Mouse (Mus musculus) gastrocnemius, adult 8-10 months (tissue): Measurements from ENCODE around the gene Gm49403. TPM values are rescaled to one million over a fixed set of nuclear protein-coding genes. Genes with fewer than 3 reads are reported as not detected.

ENCODE experiments used
- DNase-seq, 2 experiments: peaks; one replicate each; pipeline ENCODE4 v3.0.0; 2022; ENCODE audit warnings: low spot score in 2 of 2
- microRNA-seq: library from miRNA; unstranded; fragments of <30 nt; microRNA quantifications from one replicate; pipeline ENCODE4 v1.2.0, GENCODE M21; 2022
- total RNA-seq, 4 experiments: library from RNA; stranded (reverse); gene quantifications; 2 replicates each; pipeline ENCODE4 v1.2.4; 2022

Gm49403 gene
- total RNA-seq, 4 experiments from 2014 or later = not detected

DNA sequence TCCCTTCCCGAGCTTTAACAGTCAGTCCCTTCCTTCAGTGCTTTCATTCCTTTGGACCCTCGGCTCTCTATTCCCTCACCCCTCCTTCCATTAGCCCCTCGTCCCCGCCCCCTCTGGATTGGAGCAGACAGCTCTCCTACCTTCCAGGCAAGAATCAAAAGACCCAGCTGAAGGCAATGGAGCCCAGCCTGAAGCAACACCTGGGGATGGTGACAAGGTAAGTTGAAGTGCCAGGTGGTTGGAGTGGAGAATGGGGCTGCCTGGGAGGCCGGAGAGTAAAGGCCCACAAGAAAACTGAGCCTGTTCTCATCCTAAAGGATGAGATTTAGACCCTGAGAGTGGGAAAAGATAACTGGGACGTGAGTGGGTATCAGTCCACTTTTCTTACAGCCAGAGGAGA lies 24.8 kb downstream of the Gm49403 start:
- DNase-seq = no peak

DNA sequence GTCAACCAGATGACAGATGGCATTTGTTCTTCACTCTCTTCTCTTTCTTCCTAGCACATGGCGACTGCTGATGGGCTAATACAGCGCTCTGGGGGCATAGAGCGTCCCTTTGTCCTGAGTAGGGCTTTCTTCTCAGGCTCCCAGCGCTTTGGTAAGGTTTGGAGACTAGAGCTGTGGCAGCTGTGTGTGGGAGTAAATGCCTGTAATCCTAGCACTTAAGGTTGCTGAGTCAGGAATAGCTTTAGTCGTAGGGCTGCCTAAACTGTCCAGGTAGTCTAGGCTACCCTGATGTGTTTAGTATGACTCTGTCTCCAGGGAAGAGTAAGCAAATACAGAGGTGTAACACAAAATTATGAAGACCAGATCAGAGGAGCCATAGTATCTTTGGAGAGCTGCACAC lies 28.1 kb downstream of the Gm49403 start:
- no peak for DNase-seq

GRCm38 (mm10) chr19:8914212-8914611 lies 30.5 kb downstream of the Gm49403 start:
- no peak for DNase-seq

- DNase-seq = no peak
These were observed 35.3 kb downstream of the Gm49403 start for GRCm38 (mm10) chr19:8919000-8919399.

DNA sequence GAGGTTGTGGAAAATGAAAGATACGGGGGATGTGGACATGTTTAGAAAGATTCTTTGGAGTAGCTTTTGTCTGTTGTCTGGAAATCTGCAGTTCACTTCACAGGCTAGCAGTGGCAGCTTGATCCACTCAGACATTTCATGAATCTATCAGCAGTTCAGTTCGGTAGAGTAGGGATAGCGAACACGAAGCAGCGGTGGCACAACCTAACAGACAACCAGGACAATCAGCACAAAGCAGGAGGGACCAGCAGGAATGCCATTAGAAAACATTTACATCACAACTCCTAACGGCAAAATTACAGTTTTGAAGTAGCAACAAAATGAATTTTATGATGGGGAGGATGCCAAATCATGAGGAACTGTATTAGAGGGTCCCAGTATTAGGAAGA lies 35.9 kb downstream of the Gm49403 start:
- no peak for DNase-seq

GRCm38 (mm10) chr19:8920073-8920736 lies 36.5 kb downstream of the Gm49403 start, which contains the start of gene B3gat3:
TSS of gene B3gat3 (plus strand) at chr19:8920374.
- peak; percentile 95 for DNase-seq

- DNase-seq = no peak
These were observed 37.1 kb downstream of the Gm49403 start for GRCm38 (mm10) chr19:8920836-8921291.

DNA sequence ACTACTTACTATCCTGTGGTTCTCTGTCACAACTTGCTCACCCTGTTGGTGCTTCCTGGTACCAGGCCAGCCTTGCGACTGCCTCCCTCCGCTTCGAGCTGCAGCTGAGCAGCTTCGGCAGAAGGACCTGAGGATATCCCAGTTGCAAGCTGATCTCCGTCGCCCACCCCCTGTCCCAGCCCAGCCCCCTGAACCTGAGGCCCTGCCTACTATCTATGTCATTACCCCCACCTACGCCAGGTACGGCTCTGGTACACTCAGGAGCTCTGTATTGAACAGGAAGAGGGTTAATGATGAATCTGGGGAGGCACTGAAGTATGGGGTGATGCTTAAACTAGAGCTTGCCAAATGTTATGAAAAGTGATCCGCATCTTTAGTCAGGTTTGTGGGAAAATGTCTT lies 38.0 kb downstream of the Gm49403 start:
- DNase-seq = no peak

DNA sequence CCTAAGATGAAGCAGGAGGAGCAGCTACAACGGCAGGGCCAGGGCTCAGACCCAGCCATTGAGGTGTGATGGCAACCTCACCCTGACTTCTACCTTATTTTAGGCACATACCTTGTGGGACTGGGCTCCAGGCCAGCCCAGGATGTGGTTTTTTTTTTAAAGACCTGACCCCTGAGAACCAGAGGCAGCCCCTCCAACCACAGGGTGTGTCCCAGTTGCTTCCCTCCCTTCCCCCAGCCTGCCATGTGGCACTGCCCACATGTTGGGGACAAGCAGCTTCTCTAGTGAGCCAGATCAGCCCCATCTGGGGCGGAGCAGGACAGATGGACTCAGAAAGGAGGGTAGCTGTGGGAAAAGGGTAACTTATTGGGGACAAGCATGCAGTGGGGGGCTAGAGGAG lies 43.0 kb downstream of the Gm49403 start:
- DNase-seq = no peak

DNA sequence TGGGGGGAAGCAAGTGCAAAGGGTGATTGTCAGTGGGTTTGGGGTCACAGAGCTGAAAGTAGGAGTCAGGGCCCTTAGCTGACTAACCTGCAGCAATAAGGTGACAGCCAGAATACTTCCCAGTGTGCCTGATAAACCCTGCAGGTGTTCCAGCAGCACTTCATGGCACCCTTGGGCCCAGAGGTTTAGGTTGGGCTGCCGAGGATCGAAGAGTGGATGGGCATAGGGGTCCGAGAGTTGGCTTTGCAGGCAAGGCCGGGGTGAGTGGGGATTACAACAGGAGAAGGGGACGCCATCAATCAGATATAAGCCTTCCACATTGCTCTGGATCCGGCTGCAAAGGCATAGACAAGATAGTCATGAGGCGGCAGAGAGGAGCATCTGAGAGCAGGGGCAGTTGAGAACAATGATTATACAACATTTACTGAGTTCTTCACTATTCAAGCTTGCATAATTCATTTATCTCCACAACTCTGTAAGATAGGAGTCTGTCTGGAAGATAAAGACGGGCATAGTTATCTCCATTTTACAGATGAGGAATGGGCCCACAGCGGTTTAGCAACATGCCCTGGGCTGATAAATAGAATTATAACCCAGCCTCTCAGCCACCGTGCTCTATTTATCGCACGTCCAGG lies 44.3 kb downstream of the Gm49403 start:
- DNase-seq = no peak

- peak in 1 of 2 experiments; percentile 14 for DNase-seq
These were observed 45.0 kb downstream of the Gm49403 start for GRCm38 (mm10) chr19:8928689-8929223.

GRCm38 (mm10) chr19:8929224-8930088 lies 45.7 kb downstream of the Gm49403 start, which contains the start of the genes Rom1 and Eml3:
TSS of gene Rom1 (minus strand) at chr19:8929356.
TSS of gene Eml3 (plus strand) at chr19:8929552.
- peak; percentile 92 for DNase-seq

DNA sequence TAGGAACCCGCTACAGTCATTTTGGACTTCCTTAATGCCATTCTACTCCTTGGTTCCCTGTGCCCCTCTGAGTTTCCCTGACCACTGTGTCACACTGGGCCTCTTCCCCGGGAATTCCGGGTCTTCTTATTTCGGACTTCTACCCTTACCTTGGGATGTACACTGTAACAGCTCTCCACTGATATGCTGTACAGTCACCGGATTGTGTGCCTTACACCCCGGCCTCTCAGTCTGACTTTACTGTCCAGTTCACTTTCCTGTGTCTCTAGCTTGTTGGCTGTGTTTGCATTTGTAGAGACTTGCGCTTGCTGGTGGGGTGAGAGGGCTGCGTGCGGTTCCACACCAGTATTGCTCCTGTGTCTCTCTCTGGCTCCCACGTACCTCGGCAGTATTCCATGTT lies 46.4 kb downstream of the Gm49403 start:
- no peak for DNase-seq

- DNase-seq = no peak
These were observed 47.0 kb downstream of the Gm49403 start for GRCm38 (mm10) chr19:8930771-8931170.

- no peak for DNase-seq
These were observed 53.0 kb downstream of the Gm49403 start for GRCm38 (mm10) chr19:8936736-8937135.

Small RNAs within 50 kb of the gene (microRNA-seq; reads per million reads assigned to microRNA genes)
- not detected for gene Mir5136

Other genes starting within 250 kb of the Gm49403 start
- gene Chrm1, start 220.1 kb upstream of the Gm49403 start, total RNA-seq = not detected
- 10 to 100 TPM; 29.7 to 37.0 (median 31.1) TPM for gene Slc3a2, start 160.6 kb upstream of the Gm49403 start, total RNA-seq
- 10 to 100 TPM; 14.0 to 16.7 (median 14.9) TPM for gene Wdr74, start 148.1 kb upstream of the Gm49403 start, total RNA-seq
- not detected for gene 1700092M07Rik, start 143.2 kb upstream of the Gm49403 start, total RNA-seq
- 10 to 100 TPM; 12.3 to 19.8 (median 14.9) TPM for gene Stx5a, start 142.5 kb upstream of the Gm49403 start, total RNA-seq
- 10 to 100 TPM; 24.0 to 34.0 (median 27.7) TPM for gene Nxf1, start 126.9 kb upstream of the Gm49403 start, total RNA-seq
- 100 to 1,000 TPM in 3 of 4 experiments, 10 to 100 TPM in 1; 99.3 to 133 (median 107) TPM for gene Tmem223, start 112.9 kb upstream of the Gm49403 start, total RNA-seq
- gene Tmem179b, start 109.5 kb upstream of the Gm49403 start, total RNA-seq = 10 to 100 TPM in 1 of 4 experiments, 1 to 10 TPM in 3; 6.9 to 10.3 (median 8.8) TPM
- 1 to 10 TPM; 3.6 to 5.0 (median 4.6) TPM for gene Taf6l, start 97.5 kb upstream of the Gm49403 start, total RNA-seq
- 10 to 100 TPM; 36.0 to 42.5 (median 37.7) TPM for gene Polr2g, start 85.4 kb upstream of the Gm49403 start, total RNA-seq
- 1 to 10 TPM in 1 of 4 experiments, under 1 TPM in 3; 0.82 to 1.1 (median 0.90) TPM for gene Zbtb3, start 81.4 kb upstream of the Gm49403 start, total RNA-seq
- 10 to 100 TPM; 11.4 to 12.7 (median 11.9) TPM for gene Ttc9c, start 64.6 kb upstream of the Gm49403 start, total RNA-seq
- gene Hnrnpul2, start 63.9 kb upstream of the Gm49403 start, total RNA-seq = 10 to 100 TPM; 38.1 to 45.6 (median 44.3) TPM
- gene AC129217.1, start 54.2 kb upstream of the Gm49403 start, total RNA-seq = 1 to 10 TPM in 1 of 4 experiments, not detected in 3; 2.0 TPM
- 10 to 100 TPM; 14.7 to 23.9 (median 20.0) TPM for gene Bscl2, start 46.5 kb upstream of the Gm49403 start, total RNA-seq
- not detected for gene Gng3, start 44.7 kb upstream of the Gm49403 start, total RNA-seq
- 1 to 10 TPM; 5.3 to 8.8 (median 7.0) TPM for gene Lrrn4cl, start 33.2 kb upstream of the Gm49403 start, total RNA-seq
- gene Ubxn1, start 12.4 kb upstream of the Gm49403 start, total RNA-seq = 100 to 1,000 TPM; 207 to 248 (median 231) TPM
- 10 to 100 TPM; 58.7 to 74.6 (median 65.3) TPM for gene Uqcc3, start 3.0 kb upstream of the Gm49403 start, total RNA-seq
- gene Lbhd1, start 198 bp upstream of the Gm49403 start, total RNA-seq = 1 to 10 TPM in 2 of 4 experiments, under 1 TPM in 2; 0.54 to 7.3 (median 1.7) TPM
- gene 1810009A15Rik, start 4.9 kb downstream of the Gm49403 start, total RNA-seq = 10 to 100 TPM; 13.8 to 16.3 (median 15.9) TPM
- gene Gm49416, start 5.0 kb downstream of the Gm49403 start, total RNA-seq = 1 to 10 TPM in 3 of 4 experiments, not detected in 1; 2.6 to 5.7 (median 2.9) TPM
- gene Ints5, start 9.1 kb downstream of the Gm49403 start, total RNA-seq = 10 to 100 TPM; 10.3 to 13.0 (median 11.3) TPM
- 10 to 100 TPM; 15.2 to 20.1 (median 18.9) TPM for gene Ganab, start 14.1 kb downstream of the Gm49403 start, total RNA-seq
- gene B3gat3, start 36.4 kb downstream of the Gm49403 start, total RNA-seq = 10 to 100 TPM; 36.8 to 39.0 (median 38.1) TPM
- 1 to 10 TPM; 7.2 to 9.4 (median 8.7) TPM for gene Rom1, start 45.4 kb downstream of the Gm49403 start, total RNA-seq
- gene Eml3, start 45.6 kb downstream of the Gm49403 start, total RNA-seq = 1 to 10 TPM; 3.5 to 4.7 (median 4.3) TPM
- 10 to 100 TPM; 21.0 to 25.7 (median 23.4) TPM for gene Mta2, start 57.9 kb downstream of the Gm49403 start, total RNA-seq
- 10 to 100 TPM in 1 of 4 experiments, 1 to 10 TPM in 3; 7.8 to 11.8 (median 9.0) TPM for gene Tut1, start 69.9 kb downstream of the Gm49403 start, total RNA-seq
- gene Eef1g, start 83.1 kb downstream of the Gm49403 start, total RNA-seq = 100 to 1,000 TPM; 411 to 454 (median 425) TPM
- gene Ahnak, start 105.4 kb downstream of the Gm49403 start, total RNA-seq = 100 to 1,000 TPM; 249 to 267 (median 253) TPM
- gene Scgb1a1, start 204.0 kb downstream of the Gm49403 start, total RNA-seq = not detected